Mouse (Mus musculus) cortical plate, adult 2 months (tissue): ENCODE results near the gene Cep95.

Experiments
- CTCF ChIP-seq: fragments of 200-500 bp; IDR thresholded peaks from 2 replicates; pipeline ENCODE4 v1.5.1; 2011; ENCODE audit warnings: mild to moderate bottlenecking, control low read depth, low read length; ENCODE audit not compliant: insufficient read depth; ENCODE audit errors: extremely low read depth
- POLR2A ChIP-seq: fragments of 200-500 bp; IDR thresholded peaks from 2 replicates; pipeline ENCODE4 v1.6.1; 2011; ENCODE audit warnings: mild to moderate bottlenecking, low read length, control low read depth; ENCODE audit not compliant: insufficient read depth; ENCODE audit errors: extremely low read depth

- TF ChIP-seq POLR2A (no peak), CTCF (0 out of 2 replicates have a peak, but pooled peaks have one; percentile 11)
These were observed 44.1 kb upstream of the Cep95 start for GRCm38 (mm10) chr11:106744949-106745348.
